Mouse (Mus musculus): ENCODE results near the gene Lypd3. TPM values are rescaled to one million over a fixed set of nuclear protein-coding genes. Genes with fewer than 3 reads are reported as not detected.
"Not testable (repeated sequence)": the region's sequence is repeated elsewhere in the genome, so short reads cannot be mapped to it uniquely, and the experiment has no call there.

The Lypd3 gene
- polyA plus RNA-seq, 1 experiment, result not detected

GRCm38 (mm10) chr7:24611709-24612108, 24.6 kb upstream of the Lypd3 start:
- no peak overlapping the region for H3K27ac ChIP-seq (ENCODE audit: insufficient read depth, low read depth, low read length)
- H3K4me3 ChIP-seq (ENCODE audit: insufficient read depth, low read length), result peak overlapping the region; percentile 70
- TF ChIP-seq POLR2A (IDR thresholded peaks at IDR 0.05; ENCODE audit: borderline replicate concordance, low read depth, low read length) (no peak), CTCF (IDR thresholded peaks at IDR 0.05; ENCODE audit: low read depth, low read length) (no peak)
- peaks cover 4% of the 10 kb centered on the region for H3K4me1 ChIP-seq (ENCODE audit: control insufficient read depth, insufficient read depth, low read length)

GRCm38 (mm10) chr7:24612308-24612910, 23.9 kb upstream of the Lypd3 start:
- Histone ChIP-seq H3K27ac (ENCODE audit: insufficient read depth, low read depth, low read length) (no peak overlapping the region), H3K4me3 (ENCODE audit: insufficient read depth, low read length) (no peak overlapping the region), H3K4me1 (ENCODE audit: control insufficient read depth, insufficient read depth, low read length) (peaks cover 4% of the 10 kb centered on the region)
- no peak for TF ChIP-seq CTCF (IDR thresholded peaks at IDR 0.05; ENCODE audit: low read depth, low read length)
- TF ChIP-seq POLR2A (IDR thresholded peaks at IDR 0.05; ENCODE audit: borderline replicate concordance, low read depth, low read length), result no peak

- no peak for TF ChIP-seq CTCF (IDR thresholded peaks at IDR 0.05; ENCODE audit: low read depth, low read length)
- no peak for TF ChIP-seq POLR2A (IDR thresholded peaks at IDR 0.05; ENCODE audit: borderline replicate concordance, low read depth, low read length)
- H3K4me3 ChIP-seq (ENCODE audit: insufficient read depth, low read length), result no peak overlapping the region
- no peak overlapping the region for H3K27ac ChIP-seq (ENCODE audit: insufficient read depth, low read depth, low read length)
- H3K4me1 ChIP-seq (ENCODE audit: control insufficient read depth, insufficient read depth, low read length), result peaks cover 4% of the 10 kb centered on the region
Measured at GRCm38 (mm10) chr7:24614816-24615215, 21.5 kb upstream of the Lypd3 start.

GRCm38 (mm10) chr7:24617763-24618162, 18.6 kb upstream of the Lypd3 start:
- no peaks in the 10 kb centered on the region for H3K4me1 ChIP-seq (ENCODE audit: control insufficient read depth, insufficient read depth, low read length)
- TF ChIP-seq POLR2A (IDR thresholded peaks at IDR 0.05; ENCODE audit: borderline replicate concordance, low read depth, low read length) (no peak), CTCF (IDR thresholded peaks at IDR 0.05; ENCODE audit: low read depth, low read length) (no peak)
- no peak overlapping the region for H3K27ac ChIP-seq (ENCODE audit: insufficient read depth, low read depth, low read length)
- no peak overlapping the region for H3K4me3 ChIP-seq (ENCODE audit: insufficient read depth, low read length)

- not testable (repeated sequence) for H3K4me3 ChIP-seq (ENCODE audit: insufficient read depth, low read length); H3K4me1 ChIP-seq (ENCODE audit: control insufficient read depth, insufficient read depth, low read length); H3K27ac ChIP-seq (ENCODE audit: insufficient read depth, low read depth, low read length)
Measured at GRCm38 (mm10) chr7:24618374-24618773, 18.0 kb upstream of the Lypd3 start.

- no peak overlapping the region for H3K4me3 ChIP-seq (ENCODE audit: insufficient read depth, low read length)
- H3K27ac ChIP-seq (ENCODE audit: insufficient read depth, low read depth, low read length), result no peak overlapping the region
- no peaks in the 10 kb centered on the region for H3K4me1 ChIP-seq (ENCODE audit: control insufficient read depth, insufficient read depth, low read length)
- TF ChIP-seq CTCF (IDR thresholded peaks at IDR 0.05; ENCODE audit: low read depth, low read length), result no peak
- TF ChIP-seq POLR2A (IDR thresholded peaks at IDR 0.05; ENCODE audit: borderline replicate concordance, low read depth, low read length), result no peak
Measured at GRCm38 (mm10) chr7:24619671-24620397, 16.5 kb upstream of the Lypd3 start.

GRCm38 (mm10) chr7:24621193-24621592, 15.2 kb upstream of the Lypd3 start:
- no peak overlapping the region for H3K27ac ChIP-seq (ENCODE audit: insufficient read depth, low read depth, low read length)
- no peak overlapping the region for H3K4me3 ChIP-seq (ENCODE audit: insufficient read depth, low read length)
- TF ChIP-seq POLR2A (IDR thresholded peaks at IDR 0.05; ENCODE audit: borderline replicate concordance, low read depth, low read length) (no peak), CTCF (IDR thresholded peaks at IDR 0.05; ENCODE audit: low read depth, low read length) (no peak)
- no peaks in the 10 kb centered on the region for H3K4me1 ChIP-seq (ENCODE audit: control insufficient read depth, insufficient read depth, low read length)

GRCm38 (mm10) chr7:24622967-24623366, 13.4 kb upstream of the Lypd3 start:
- Histone ChIP-seq H3K27ac (ENCODE audit: insufficient read depth, low read depth, low read length) (no peak overlapping the region), H3K4me3 (ENCODE audit: insufficient read depth, low read length) (no peak overlapping the region), H3K4me1 (ENCODE audit: control insufficient read depth, insufficient read depth, low read length) (no peaks in the 10 kb centered on the region)
- TF ChIP-seq POLR2A (IDR thresholded peaks at IDR 0.05; ENCODE audit: borderline replicate concordance, low read depth, low read length) (no peak), CTCF (IDR thresholded peaks at IDR 0.05; ENCODE audit: low read depth, low read length) (no peak)

- H3K27ac ChIP-seq (ENCODE audit: insufficient read depth, low read depth, low read length), result no peak overlapping the region
- H3K4me3 ChIP-seq (ENCODE audit: insufficient read depth, low read length), result peak overlapping the region; percentile 53
- 0 out of 2 replicates have a peak, but pooled peaks cover 2% of the 10 kb centered on the region for H3K4me1 ChIP-seq (ENCODE audit: control insufficient read depth, insufficient read depth, low read length)
- TF ChIP-seq POLR2A (IDR thresholded peaks at IDR 0.05; ENCODE audit: borderline replicate concordance, low read depth, low read length), result no peak
- TF ChIP-seq CTCF (IDR thresholded peaks at IDR 0.05; ENCODE audit: low read depth, low read length), result no peak
Measured at GRCm38 (mm10) chr7:24628685-24629610, 7.4 kb upstream of the Lypd3 start.

Data from bone marrow macrophage, adult 2 months (primary cell).